Mouse (Mus musculus) midbrain, embryonic 14.5 days (tissue): ENCODE results near the gene Gm47969. TPM values are rescaled to one million over a fixed set of nuclear protein-coding genes. Genes with fewer than 3 reads are reported as not detected.

ENCODE experiments used
- ATAC-seq: fragments of 200-750 bp; cut with Nextera tagmentation; 2 replicates; pipeline ENCODE4 v1.8.0; 2017; ENCODE audit warnings: moderate number of reproducible peaks, moderate library complexity; ENCODE audit not compliant: low FRiP score, low TSS enrichment
- DNase-seq: peaks from one replicate; pipeline ENCODE4 v3.0.0-alpha.2; 2015
- H3K27ac ChIP-seq: fragments of 300-500 bp; sonication (generic); replicated peaks from 2 replicates; pipeline ENCODE4 v1.5.1; 2014; ENCODE audit warnings: mild to moderate bottlenecking, low read depth, low read length, moderate library complexity
- H3K27me3 ChIP-seq: fragments of 300-500 bp; sonication (generic); 2 replicates; pipeline ENCODE4 v1.6.1; 2014; ENCODE audit warnings: low read length, control low read depth, mixed read lengths; ENCODE audit not compliant: control insufficient read depth, insufficient read depth
- H3K36me3 ChIP-seq: fragments of 300-500 bp; sonication (generic); 2 replicates; pipeline ENCODE4 v1.6.1; 2014; ENCODE audit warnings: low read length, control low read depth; ENCODE audit not compliant: control insufficient read depth, insufficient read depth
- H3K4me1 ChIP-seq: fragments of 300-500 bp; sonication (generic); 2 replicates; pipeline ENCODE4 v1.6.1; 2014; ENCODE audit warnings: mild to moderate bottlenecking, antibody characterized with exemption, low read length, control low read depth; ENCODE audit not compliant: control insufficient read depth, insufficient read depth
- H3K4me2 ChIP-seq: fragments of 300-500 bp; sonication (generic); 2 replicates; pipeline ENCODE4 v1.6.1; 2014; ENCODE audit warnings: mild to moderate bottlenecking, low read length, moderate library complexity
- H3K4me3 ChIP-seq: fragments of 300-500 bp; sonication (generic); replicated peaks from 2 replicates; pipeline ENCODE4 v1.5.1; 2014; ENCODE audit warnings: low read depth, low read length
- H3K9ac ChIP-seq: fragments of 300-500 bp; sonication (generic); replicated peaks from 2 replicates; pipeline ENCODE4 v1.6.1; 2014; ENCODE audit warnings: mild to moderate bottlenecking, low read length, moderate library complexity
- H3K9me3 ChIP-seq: fragments of 300-500 bp; sonication (generic); 2 replicates; pipeline ENCODE4 v1.6.1; 2016; ENCODE audit warnings: low read length, control low read depth, mixed read lengths; ENCODE audit not compliant: control insufficient read depth
- whole genome bisulfite sequencing: fragments of 180-500 bp; shearing (Covaris S2); extraction: QIAGEN DNeasy Blood & Tissue Kit; methylation state at CpG from one replicate; pipeline ENCODE4 v1.1.7; 2014; 5-methylcytosine and 5-hydroxymethylcytosine counted together
- polyA plus RNA-seq: library from polyadenylated mRNA; unstranded; fragments of >200 nt; fragmentation: Nextera tagmentation; extraction: Ambion mirVana; gene quantifications from 2 replicates; pipeline ENCODE4 v1.2.1, GENCODE M21; 2014

Gm47969 gene
- polyA plus RNA-seq, 1 experiment from 2014 or later = not detected

GRCm38 (mm10) chr1:83091268-83091667 lies 46.5 kb downstream of the Gm47969 start:
- Histone ChIP-seq H3K9me3 (no peaks in the 10 kb centered on the region), H3K4me1 (no peaks in the 10 kb centered on the region), H3K4me2 (no peak overlapping the region), H3K27me3 (no peaks in the 10 kb centered on the region), H3K27ac (no peak overlapping the region), H3K9ac (no peak overlapping the region), H3K4me3 (no peak overlapping the region), H3K36me3 (no peaks in the 10 kb centered on the region)
- ATAC-seq (no peak), DNase-seq (no peak)
- WGBS = 72% methylated on average over 3 of the region's 3 CpGs

Other genes with a start within 250 kb of the Gm47969 start
- gene Agfg1, start 205.4 kb upstream of the Gm47969 start, polyA plus RNA-seq = 32.4 and 43.7 TPM in 2 replicates
- 0.46 and 0.66 TPM in 2 replicates for gene A030005L19Rik, start 131.6 kb upstream of the Gm47969 start, polyA plus RNA-seq
- not detected in 2 replicates for gene A030014E15Rik, start 120.0 kb upstream of the Gm47969 start, polyA plus RNA-seq
- not detected in 2 replicates for gene Gm6217, start 113.5 kb upstream of the Gm47969 start, polyA plus RNA-seq
- not detected in 2 replicates for gene A030003K21Rik, start 101.5 kb upstream of the Gm47969 start, polyA plus RNA-seq
- gene Gm7544, start 88.9 kb upstream of the Gm47969 start, polyA plus RNA-seq = not detected in 2 replicates
- gene Gm47955, start 84.6 kb upstream of the Gm47969 start, polyA plus RNA-seq = not detected in 2 replicates
- gene Gm47959, start 44.4 kb upstream of the Gm47969 start, polyA plus RNA-seq = not detected in 2 replicates
- 0.15 and 0.79 TPM in 2 replicates for gene Slc19a3, start 6.5 kb upstream of the Gm47969 start, polyA plus RNA-seq
- not detected in 2 replicates for gene Krtap28-10, start 2.5 kb upstream of the Gm47969 start, polyA plus RNA-seq
- not detected in 2 replicates for gene A030005K14Rik, start 14.4 kb downstream of the Gm47969 start, polyA plus RNA-seq
- gene Krtap28-13, start 16.0 kb downstream of the Gm47969 start, polyA plus RNA-seq = not detected in 2 replicates
- gene Ccl20, start 71.8 kb downstream of the Gm47969 start, polyA plus RNA-seq = not detected in 2 replicates
- 0.80 and 1.00 TPM in 2 replicates for gene Daw1, start 114.8 kb downstream of the Gm47969 start, polyA plus RNA-seq